Mouse (Mus musculus) neural tube, embryonic 14.5 days (tissue): ENCODE results near the gene Adgrg6. TPM values are rescaled to one million over a fixed set of nuclear protein-coding genes. Genes with fewer than 3 reads are reported as not detected.

Experiments used
- ATAC-seq: fragments of 200-750 bp; cut with Nextera tagmentation; 2 replicates; pipeline ENCODE4 v1.8.0; 2017; ENCODE audit warnings: low read depth, mild to moderate bottlenecking, moderate TSS enrichment, moderate library complexity
- H3K27ac ChIP-seq: fragments of 300-500 bp; sonication (generic); 2 replicates; pipeline ENCODE4 v1.5.1; 2014; ENCODE audit warnings: low read depth, mild to moderate bottlenecking, control low read depth, low read length, moderate library complexity, mixed read lengths
- H3K27me3 ChIP-seq: fragments of 300-500 bp; sonication (generic); 2 replicates; pipeline ENCODE4 v1.6.1; 2014; ENCODE audit warnings: low read length; ENCODE audit not compliant: control insufficient read depth, insufficient read depth
- H3K36me3 ChIP-seq: fragments of 300-500 bp; sonication (generic); 2 replicates; pipeline ENCODE4 v1.6.1; 2014; ENCODE audit warnings: low read length, mixed read lengths; ENCODE audit not compliant: control insufficient read depth, insufficient read depth
- H3K4me1 ChIP-seq: fragments of 300-500 bp; sonication (generic); 2 replicates; pipeline ENCODE4 v1.6.1; 2014; ENCODE audit warnings: low read length; ENCODE audit not compliant: control insufficient read depth, insufficient read depth
- H3K4me2 ChIP-seq: fragments of 300-500 bp; sonication (generic); 2 replicates; pipeline ENCODE4 v1.6.1; 2014; ENCODE audit warnings: mild to moderate bottlenecking, low read depth, low read length, control low read depth
- H3K4me3 ChIP-seq: fragments of 300-500 bp; sonication (generic); 2 replicates; pipeline ENCODE4 v1.5.1; 2014; ENCODE audit warnings: low read depth, low read length, control low read depth, mixed read lengths
- H3K9ac ChIP-seq: fragments of 300-500 bp; sonication (generic); replicated peaks from 2 replicates; pipeline ENCODE4 v1.6.1; 2014; ENCODE audit warnings: low read depth, mild to moderate bottlenecking, control low read depth, low read length, mixed read lengths
- H3K9me3 ChIP-seq: fragments of 300-500 bp; sonication (generic); 2 replicates; pipeline ENCODE4 v1.6.1; 2016; ENCODE audit warnings: low read length; ENCODE audit not compliant: control insufficient read depth
- WGBS: fragments of 180-500 bp; shearing (Covaris S2); extraction: QIAGEN DNeasy Blood & Tissue Kit; methylation state at CpG from one replicate; pipeline ENCODE4 v1.1.7; 2014; 5-methylcytosine and 5-hydroxymethylcytosine counted together
- polyA plus RNA-seq: library from polyadenylated mRNA; unstranded; fragments of >200 nt; fragmentation: Nextera tagmentation; extraction: Ambion mirVana; gene quantifications from 2 replicates; pipeline ENCODE4 v1.2.1, GENCODE M21; 2014

Adgrg6 gene
- polyA plus RNA-seq, 1 experiment from 2014 or later: 1.2 TPM

DNA sequence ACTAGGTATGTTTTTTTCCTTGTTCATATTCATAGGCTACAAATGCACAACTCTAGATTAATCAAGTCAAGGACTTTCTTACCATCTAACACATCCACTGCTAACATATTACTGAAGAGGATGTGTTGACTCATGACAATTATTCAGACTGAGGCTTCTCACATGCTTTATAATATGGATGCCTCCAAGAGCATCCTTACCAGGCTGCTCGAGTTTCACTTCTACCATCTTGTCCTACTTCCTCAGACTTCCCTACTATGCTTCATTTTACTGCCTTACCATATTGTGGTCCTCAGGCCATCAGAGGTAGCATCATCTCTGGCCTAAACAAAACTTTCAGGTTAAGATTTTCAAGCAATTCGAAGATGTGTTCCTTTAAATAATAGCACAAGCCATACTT is 69.8 kb downstream of the Adgrg6 start:
- Histone ChIP-seq H3K27me3 (no peaks in the 10 kb centered on the region), H3K4me2 (no peak overlapping the region), H3K9ac (no peak overlapping the region), H3K9me3 (no peaks in the 10 kb centered on the region), H3K4me1 (no peaks in the 10 kb centered on the region), H3K36me3 (no peaks in the 10 kb centered on the region), H3K27ac (no peak overlapping the region), H3K4me3 (no peak overlapping the region)
- 90% methylated on average over 2 of the region's 2 CpGs for WGBS
- no peak for ATAC-seq

GRCm38 (mm10) chr10:14474541-14475305 is 70.7 kb downstream of the Adgrg6 start:
- Histone ChIP-seq H3K4me1 (no peaks in the 10 kb centered on the region), H3K9ac (no peak overlapping the region), H3K9me3 (no peaks in the 10 kb centered on the region), H3K27me3 (no peaks in the 10 kb centered on the region), H3K36me3 (no peaks in the 10 kb centered on the region), H3K27ac (no peak overlapping the region), H3K4me2 (no peak overlapping the region), H3K4me3 (no peak overlapping the region)
- WGBS: 83% methylated on average over 8 of the region's 8 CpGs
- ATAC-seq: no peak

DNA sequence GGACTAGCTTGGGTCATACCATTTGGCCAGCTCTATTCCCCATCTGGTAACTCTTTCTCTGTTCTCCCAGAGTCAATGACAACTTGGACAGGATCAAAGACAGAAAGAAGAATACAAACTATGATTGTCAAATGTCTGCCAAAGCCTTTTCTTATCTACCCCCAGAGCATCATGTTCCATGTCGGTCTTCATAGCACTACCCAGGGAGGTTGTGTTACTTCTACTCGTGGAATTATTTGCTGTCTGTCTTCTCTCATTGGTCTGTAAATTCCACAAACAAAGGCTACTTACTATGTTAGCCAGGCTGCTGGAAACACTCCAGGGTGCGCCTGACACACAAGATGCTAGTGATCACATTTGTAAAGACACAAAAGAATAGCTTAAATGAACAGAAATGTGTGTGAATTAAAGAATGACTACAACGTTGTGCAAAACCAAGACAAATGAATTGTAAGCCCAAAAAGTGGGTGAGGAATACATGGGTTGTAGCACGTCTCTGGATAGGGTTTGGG is 74.4 kb downstream of the Adgrg6 start:
- H3K9me3 ChIP-seq: no peaks in the 10 kb centered on the region
- no peaks in the 10 kb centered on the region for H3K27me3 ChIP-seq
- no peak overlapping the region for H3K4me2 ChIP-seq
- H3K4me3 ChIP-seq: no peak overlapping the region
- no peaks in the 10 kb centered on the region for H3K36me3 ChIP-seq
- no peak overlapping the region for H3K9ac ChIP-seq
- no peak overlapping the region for H3K27ac ChIP-seq
- no peak for ATAC-seq
- no peaks in the 10 kb centered on the region for H3K4me1 ChIP-seq
- 46% methylated on average over 5 of the region's 5 CpGs for WGBS

DNA sequence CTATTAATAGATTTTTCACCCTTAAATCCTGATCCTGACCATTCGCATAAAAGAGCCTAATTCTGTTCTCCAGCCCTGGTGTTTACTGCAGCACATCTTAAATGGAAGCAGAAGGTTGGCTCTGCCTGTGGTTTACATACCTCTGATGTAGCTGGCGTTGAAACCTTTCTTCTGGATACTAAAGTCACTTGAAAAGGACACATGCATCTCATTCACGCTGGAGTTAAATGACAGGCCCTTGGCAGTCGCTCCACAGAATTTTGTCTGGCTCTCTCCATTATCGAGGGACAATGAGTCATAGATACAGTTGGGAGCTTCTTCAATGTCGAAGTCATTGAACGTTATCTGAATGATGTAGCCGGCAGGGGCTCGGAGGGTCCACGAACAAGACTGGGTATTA is 76.8 kb downstream of the Adgrg6 start:
- Histone ChIP-seq H3K27ac (no peak overlapping the region), H3K4me1 (no peaks in the 10 kb centered on the region), H3K9me3 (no peaks in the 10 kb centered on the region), H3K27me3 (no peaks in the 10 kb centered on the region), H3K36me3 (no peaks in the 10 kb centered on the region), H3K4me3 (no peak overlapping the region), H3K9ac (no peak overlapping the region), H3K4me2 (no peak overlapping the region)
- no peak for ATAC-seq
- WGBS: 84% methylated on average over 10 of the region's 10 CpGs

DNA sequence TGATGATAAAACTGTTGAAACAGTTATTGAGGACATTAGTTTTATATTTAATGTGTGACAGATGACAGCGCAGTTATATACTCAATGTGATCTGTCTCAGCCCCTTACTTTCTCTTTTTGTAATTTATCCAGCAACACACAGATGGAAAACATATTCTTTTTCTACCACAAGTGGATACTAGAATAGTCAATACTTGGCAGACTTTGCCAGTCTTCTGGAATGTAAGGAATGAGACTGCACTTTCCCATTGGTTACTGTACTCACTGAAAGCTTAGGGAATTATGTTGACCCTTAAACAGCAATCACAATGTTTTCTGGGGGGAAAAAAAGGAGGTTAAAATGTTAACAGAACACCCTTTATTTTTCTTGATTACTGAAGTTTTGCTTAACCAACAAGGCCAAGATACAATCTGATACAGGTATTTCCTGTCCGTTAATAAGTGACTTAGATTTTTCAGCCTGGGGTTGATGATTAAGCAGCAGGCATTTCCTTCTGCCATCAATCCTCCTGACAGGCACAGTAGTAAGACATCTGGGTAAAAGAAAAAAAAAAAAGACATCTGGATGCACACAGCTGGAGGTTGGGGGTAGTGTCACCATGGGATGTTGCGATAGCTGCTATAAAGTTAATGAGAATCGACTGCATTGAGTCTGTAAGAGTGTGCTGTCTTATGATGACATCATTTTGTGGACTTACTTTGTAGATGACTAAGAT is 81.5 kb downstream of the Adgrg6 start:
- WGBS: 68% methylated on average over 4 of the region's 4 CpGs
- no peaks in the 10 kb centered on the region for H3K36me3 ChIP-seq
- no peaks in the 10 kb centered on the region for H3K9me3 ChIP-seq
- no peak overlapping the region for H3K4me2 ChIP-seq
- H3K9ac ChIP-seq: no peak overlapping the region
- peak; percentile 60 for ATAC-seq
- no peak overlapping the region for H3K4me3 ChIP-seq
- H3K27me3 ChIP-seq: no peaks in the 10 kb centered on the region
- no peaks in the 10 kb centered on the region for H3K4me1 ChIP-seq
- no peak overlapping the region for H3K27ac ChIP-seq

DNA sequence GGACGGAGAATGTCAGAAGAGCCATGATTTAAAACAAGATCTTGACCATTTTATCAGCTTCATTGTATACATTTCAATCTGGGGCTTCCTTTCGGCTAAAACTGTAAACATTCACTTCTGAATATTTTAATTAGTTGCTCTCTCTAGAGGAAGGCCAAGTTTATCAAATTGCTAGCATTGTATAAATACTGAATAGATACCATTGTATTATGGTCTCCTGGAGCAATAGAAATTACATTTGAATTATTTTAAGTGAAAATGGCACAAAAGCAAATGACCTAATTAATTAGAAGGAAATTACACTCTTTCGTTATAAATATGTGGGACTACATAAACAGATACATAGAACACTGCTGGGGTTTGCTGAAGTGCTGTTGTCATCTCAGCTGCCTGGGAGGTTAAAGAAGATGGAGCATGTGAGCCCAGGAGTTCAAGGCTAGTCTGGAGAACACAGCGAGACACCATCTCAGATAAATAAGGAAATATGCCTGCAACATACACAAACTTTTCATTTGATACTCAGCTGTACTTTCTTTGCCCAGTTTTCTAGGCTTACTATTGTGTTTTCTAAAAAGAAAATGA is 84.4 kb downstream of the Adgrg6 start:
- no peak for ATAC-seq
- Histone ChIP-seq H3K27me3 (no peaks in the 10 kb centered on the region), H3K4me2 (no peak overlapping the region), H3K9me3 (no peaks in the 10 kb centered on the region), H3K4me3 (no peak overlapping the region), H3K9ac (no peak overlapping the region), H3K27ac (no peak overlapping the region), H3K36me3 (no peaks in the 10 kb centered on the region), H3K4me1 (no peaks in the 10 kb centered on the region)
- WGBS: 87% methylated on average over 4 of the region's 4 CpGs

- H3K27me3 ChIP-seq: no peaks in the 10 kb centered on the region
- no peak overlapping the region for H3K27ac ChIP-seq
- no peak overlapping the region for H3K9ac ChIP-seq
- no peaks in the 10 kb centered on the region for H3K9me3 ChIP-seq
- ATAC-seq: no peak
- no peak overlapping the region for H3K4me2 ChIP-seq
- H3K4me1 ChIP-seq: no peaks in the 10 kb centered on the region
- no peak overlapping the region for H3K4me3 ChIP-seq
- H3K36me3 ChIP-seq: no peaks in the 10 kb centered on the region
- 74% methylated on average over 5 of the region's 5 CpGs for WGBS
Measured at GRCm38 (mm10) chr10:14460252-14460932, 85.1 kb downstream of the Adgrg6 start.

GRCm38 (mm10) chr10:14459819-14460218 is 85.6 kb downstream of the Adgrg6 start:
- Histone ChIP-seq H3K4me2 (no peak overlapping the region), H3K36me3 (no peaks in the 10 kb centered on the region), H3K27me3 (no peaks in the 10 kb centered on the region), H3K9me3 (no peaks in the 10 kb centered on the region), H3K4me3 (no peak overlapping the region), H3K27ac (no peak overlapping the region), H3K9ac (no peak overlapping the region), H3K4me1 (no peaks in the 10 kb centered on the region)
- ATAC-seq: no peak
- 88% methylated on average over 7 of the region's 7 CpGs for WGBS
